Mouse (Mus musculus) kidney, postnatal 14 days (tissue): ENCODE data around the gene Nfia.
A peak's percentile ranks its signal among the peaks of the same experiment; 100 is the strongest.

Source experiments
- DNase-seq: peaks from one replicate; pipeline ENCODE4 v3.0.0; 2022; ENCODE audit warnings: mixed read lengths

Gene Nfia

GRCm38 (mm10) chr4:97914761-97915160, 142.2 kb downstream of the Nfia start:
- no peak for DNase-seq

- no peak for DNase-seq
Observed at GRCm38 (mm10) chr4:97917568-97917967, 145.0 kb downstream of the Nfia start.

- no peak for DNase-seq
Observed at GRCm38 (mm10) chr4:97918675-97919074, 146.1 kb downstream of the Nfia start.

- no peak for DNase-seq
Observed at GRCm38 (mm10) chr4:97919773-97920172, 147.2 kb downstream of the Nfia start.

GRCm38 (mm10) chr4:97920287-97921079, 147.9 kb downstream of the Nfia start:
- DNase-seq, result peak; percentile 54

- DNase-seq, result no peak
Observed at GRCm38 (mm10) chr4:97921682-97922081, 149.1 kb downstream of the Nfia start.

- no peak for DNase-seq
Observed at GRCm38 (mm10) chr4:97923248-97923647, 150.7 kb downstream of the Nfia start.

GRCm38 (mm10) chr4:97923876-97924316, 151.4 kb downstream of the Nfia start:
- peak; percentile 75 for DNase-seq

- peak; percentile 38 for DNase-seq
Observed at GRCm38 (mm10) chr4:97924414-97924813, 151.9 kb downstream of the Nfia start.

- no peak for DNase-seq
Observed at GRCm38 (mm10) chr4:97924855-97925254, 152.3 kb downstream of the Nfia start.

GRCm38 (mm10) chr4:97925644-97926043, 153.1 kb downstream of the Nfia start:
- no peak for DNase-seq

- DNase-seq, result no peak
Observed at GRCm38 (mm10) chr4:97926607-97927308, 154.2 kb downstream of the Nfia start.

- no peak for DNase-seq
Observed at GRCm38 (mm10) chr4:97927309-97927656, 154.7 kb downstream of the Nfia start.

- no peak for DNase-seq
Observed at GRCm38 (mm10) chr4:97936371-97936770, 163.8 kb downstream of the Nfia start.

- DNase-seq, result peak; percentile 56
Observed at GRCm38 (mm10) chr4:97936912-97937311, 164.4 kb downstream of the Nfia start.

- DNase-seq, result peak; percentile 48
Observed at GRCm38 (mm10) chr4:97939492-97939891, 167.0 kb downstream of the Nfia start.

- no peak for DNase-seq
Observed at GRCm38 (mm10) chr4:97939920-97940520, 167.5 kb downstream of the Nfia start.

- DNase-seq, result no peak
Observed at GRCm38 (mm10) chr4:97941616-97942015, 169.1 kb downstream of the Nfia start.

GRCm38 (mm10) chr4:97944309-97944708, 171.8 kb downstream of the Nfia start:
- DNase-seq, result no peak

GRCm38 (mm10) chr4:97947484-97947883, 174.9 kb downstream of the Nfia start:
- DNase-seq, result no peak

- DNase-seq, result no peak
Observed at GRCm38 (mm10) chr4:97948250-97948649, 175.7 kb downstream of the Nfia start.

- DNase-seq, result no peak
Observed at GRCm38 (mm10) chr4:97950341-97951071, 178.0 kb downstream of the Nfia start.

- no peak for DNase-seq
Observed at GRCm38 (mm10) chr4:97953886-97954285, 181.4 kb downstream of the Nfia start.
